Mouse (Mus musculus) lung, postnatal 25 days (tissue): ENCODE data around the gene Fhit.
"Not testable (repeated sequence)": the region's sequence is repeated elsewhere in the genome, so short reads cannot be mapped to it uniquely, and the experiment has no call there.

Experiments used
- DNase-seq: peaks from one replicate; pipeline ENCODE4 v3.0.0; 2022; ENCODE audit warnings: low spot score

The Fhit gene

GRCm38 (mm10) chr14:10917893-10918803 is 243.7 kb downstream of the Fhit start:
- no peak for DNase-seq

DNA sequence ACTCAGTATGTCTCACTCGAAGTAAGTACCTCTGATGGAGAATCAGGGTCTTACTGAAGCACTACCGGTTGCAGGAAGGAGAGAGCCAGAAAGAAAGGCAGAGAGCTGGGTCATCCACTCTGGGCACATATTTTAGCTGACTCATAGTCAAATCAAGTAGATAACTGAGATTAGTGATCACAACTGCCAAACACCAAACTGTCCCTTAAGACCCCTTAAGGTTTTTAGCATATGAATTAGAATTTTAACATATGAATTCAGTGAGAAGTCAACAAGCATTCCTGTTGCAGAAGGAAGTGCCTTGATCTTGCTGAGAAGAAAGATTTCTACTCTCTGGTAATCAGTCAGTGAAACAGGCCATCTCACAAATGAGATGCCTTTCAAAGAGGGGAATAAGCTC is 253.8 kb downstream of the Fhit start:
- no peak for DNase-seq

- DNase-seq, result no peak
Observed at GRCm38 (mm10) chr14:10882759-10883158, 279.1 kb downstream of the Fhit start.

DNA sequence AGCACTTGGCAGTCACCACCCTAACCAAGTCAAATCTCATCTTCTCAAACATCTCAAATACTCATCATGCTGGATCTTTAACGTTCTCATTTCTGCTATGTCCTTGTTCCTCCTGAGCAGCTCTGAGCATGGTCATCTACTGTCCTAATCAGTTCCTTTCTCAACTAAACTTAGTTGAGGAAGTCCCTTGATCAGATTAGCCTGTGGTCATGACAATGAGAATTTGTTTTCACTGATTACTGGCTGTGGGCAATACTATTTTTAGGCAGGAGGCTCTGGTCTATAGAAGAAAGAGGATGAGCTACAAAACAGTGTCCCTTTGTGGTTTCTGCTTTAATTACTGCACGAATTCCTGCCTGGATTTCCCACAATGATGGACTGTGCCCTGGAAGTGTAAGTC is 281.1 kb downstream of the Fhit start:
- DNase-seq, result no peak

GRCm38 (mm10) chr14:10874595-10875372 is 287.1 kb downstream of the Fhit start:
- no peak for DNase-seq

GRCm38 (mm10) chr14:10857606-10858005 is 304.2 kb downstream of the Fhit start:
- DNase-seq, result no peak

GRCm38 (mm10) chr14:10851936-10852335 is 309.9 kb downstream of the Fhit start:
- DNase-seq, result no peak

DNA sequence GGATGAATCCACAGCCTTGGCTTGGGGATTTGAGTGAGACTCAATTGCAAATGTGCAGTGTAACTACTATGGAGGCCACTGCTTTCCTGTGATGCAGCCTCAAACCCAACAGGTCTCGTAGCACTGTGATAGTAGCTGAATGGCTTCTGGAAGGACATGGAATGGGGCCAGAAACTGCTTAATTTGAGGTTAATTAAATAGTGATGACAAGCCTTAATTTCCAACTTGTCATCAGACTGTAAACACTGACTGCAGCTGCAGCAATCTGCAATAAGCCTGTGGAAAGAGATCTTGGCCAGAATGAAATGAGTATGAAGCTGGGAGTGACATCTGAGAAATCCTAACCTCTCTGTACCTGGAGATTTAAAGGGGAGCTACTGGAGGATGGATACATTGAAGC is 325.8 kb downstream of the Fhit start:
- no peak for DNase-seq

- DNase-seq, result no peak
Observed at GRCm38 (mm10) chr14:10824819-10825218, 337.0 kb downstream of the Fhit start.

- no peak for DNase-seq
Observed at GRCm38 (mm10) chr14:10813551-10813950, 348.3 kb downstream of the Fhit start.

DNA sequence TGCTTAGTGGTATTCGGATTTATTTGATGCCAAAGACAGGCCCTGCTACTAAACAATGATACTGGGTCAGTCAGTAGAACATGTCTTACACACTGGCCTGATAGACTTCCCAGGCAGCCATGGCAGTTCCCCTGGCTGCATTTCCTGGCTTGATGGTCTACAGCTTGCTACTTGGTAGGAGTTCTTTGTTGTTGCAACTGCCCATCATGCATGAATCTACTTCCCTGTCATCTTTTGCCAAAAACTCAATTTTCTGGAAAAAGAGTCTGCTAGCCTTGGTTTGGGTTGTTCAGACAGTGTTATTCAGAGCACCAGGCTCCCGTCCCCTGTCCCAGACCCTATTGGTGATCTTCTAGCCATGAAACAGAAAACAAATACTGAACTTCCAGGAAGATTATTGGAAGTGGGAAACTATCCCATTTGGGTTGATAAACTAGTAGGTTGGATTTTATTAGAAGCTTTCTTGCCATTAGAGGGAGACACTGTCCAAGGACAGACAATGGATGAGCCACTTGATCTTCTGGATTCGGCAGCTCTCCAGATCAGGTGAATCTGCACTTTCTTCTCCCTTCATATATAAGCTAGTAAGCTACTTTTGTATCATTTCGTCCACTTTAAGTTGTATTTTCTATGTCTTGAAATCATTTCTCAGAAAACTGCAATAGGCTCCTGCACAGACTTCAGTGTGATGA is 363.2 kb downstream of the Fhit start:
- no peak for DNase-seq

DNA sequence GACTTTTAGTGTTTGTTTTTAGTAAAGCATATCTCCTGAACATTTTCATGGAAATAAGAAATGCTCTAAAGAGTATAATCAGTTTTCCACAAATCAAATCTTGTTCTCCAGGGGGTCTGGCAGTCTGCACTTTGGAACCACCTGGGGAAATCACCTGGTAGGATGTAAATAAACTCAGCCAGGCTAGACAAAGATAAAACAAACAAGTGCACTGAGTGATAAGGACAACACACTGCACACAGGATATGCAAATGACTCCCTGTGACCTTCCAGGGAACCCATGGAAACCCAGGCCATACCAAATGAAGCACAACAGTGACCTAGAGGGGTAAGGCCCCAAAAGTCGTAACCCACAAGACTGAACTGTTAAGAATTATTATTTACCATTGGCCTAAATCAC is 364.2 kb downstream of the Fhit start:
- DNase-seq, result no peak

GRCm38 (mm10) chr14:10795498-10796075 is 366.2 kb downstream of the Fhit start:
- DNase-seq, result no peak

GRCm38 (mm10) chr14:10783929-10784328 is 377.9 kb downstream of the Fhit start:
- no peak for DNase-seq

- DNase-seq, result no peak
Observed at GRCm38 (mm10) chr14:10778721-10779120, 383.1 kb downstream of the Fhit start.

- DNase-seq, result not testable (repeated sequence)
Observed at GRCm38 (mm10) chr14:10754883-10755282, 407.0 kb downstream of the Fhit start.

GRCm38 (mm10) chr14:10738076-10738475 is 423.8 kb downstream of the Fhit start:
- DNase-seq, result no peak

DNA sequence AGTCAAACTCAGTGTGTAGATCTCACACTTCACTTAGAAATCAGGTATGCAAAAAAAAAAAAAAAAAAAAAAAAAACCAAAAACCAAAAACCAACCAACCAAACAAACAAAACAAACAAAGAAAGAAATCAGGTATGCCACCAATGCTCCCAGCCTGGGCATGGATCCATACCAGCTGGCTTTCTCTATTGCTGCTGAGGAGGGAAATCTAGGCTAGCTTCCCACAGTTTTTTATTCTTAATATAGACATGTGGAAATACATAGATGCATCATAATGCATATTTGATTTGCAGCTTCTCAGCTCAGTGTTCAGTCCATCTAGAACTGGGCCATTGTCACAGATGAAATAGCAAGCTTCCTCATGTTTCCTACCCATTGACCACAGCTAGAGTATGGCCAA is 439.3 kb downstream of the Fhit start:
- no peak for DNase-seq

DNA sequence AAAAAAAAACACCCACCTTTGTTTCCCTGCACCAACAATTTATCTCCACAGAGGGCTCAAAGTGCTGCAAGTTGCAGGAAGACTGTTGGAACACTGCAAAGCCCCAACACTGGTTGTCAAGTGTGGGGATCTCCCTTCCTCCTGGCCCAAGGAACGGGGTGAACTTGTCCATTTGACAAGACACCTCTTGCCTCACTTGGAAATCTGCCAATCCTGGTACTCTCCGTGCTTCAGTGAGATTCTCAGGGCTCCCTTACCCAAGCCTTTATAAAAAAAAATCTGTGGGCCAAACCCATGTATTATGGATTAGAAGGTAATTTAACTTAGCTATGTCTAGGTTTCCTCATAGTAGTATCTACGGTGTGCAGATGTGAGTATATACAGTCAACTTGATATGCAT is 448.9 kb downstream of the Fhit start:
- DNase-seq, result no peak

DNA sequence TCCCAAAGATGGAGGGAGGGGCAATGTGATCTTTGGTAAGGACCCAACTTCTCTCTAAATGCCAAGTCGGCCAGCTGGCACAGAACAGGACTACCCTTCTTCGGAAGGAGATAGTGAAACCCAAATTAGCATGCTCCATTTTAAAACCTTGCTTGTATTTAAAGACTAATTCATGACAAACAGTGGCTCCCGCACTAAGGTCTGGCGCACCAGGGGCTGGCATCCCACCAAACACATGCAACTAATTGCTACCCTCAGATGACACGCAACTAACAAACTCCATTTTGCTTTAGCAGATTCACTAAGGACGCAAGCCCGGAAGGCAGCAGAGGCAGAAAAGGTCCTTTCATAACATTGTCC is 449.3 kb downstream of the Fhit start:
- DNase-seq, result no peak

- no peak for DNase-seq
Observed at GRCm38 (mm10) chr14:10711841-10712521, 449.9 kb downstream of the Fhit start.
